Mouse (Mus musculus) CH12.LX (cell line): Measurements from ENCODE around the gene Zc3hc1. TPM values are rescaled to one million over a fixed set of nuclear protein-coding genes. Genes with fewer than 3 reads are reported as not detected.

Experiments
- DNase-seq: peaks from one replicate; pipeline ENCODE4 v3.0.0-alpha.2; 2013; ENCODE audit errors: extremely low read depth
- H3K27ac ChIP-seq: 2 replicates; pipeline ENCODE4 v1.5.1; 2012; ENCODE audit warnings: low read depth, mild to moderate bottlenecking, control low read depth, moderate library complexity; ENCODE audit not compliant: insufficient read depth
- H3K27me3 ChIP-seq: replicated peaks from 2 replicates; pipeline ENCODE3; 2012; ENCODE audit warnings: inconsistent platforms
- H3K36me3 ChIP-seq, 2 experiments: replicated peaks in 1 of 2; 2 replicates each; pipeline versions ENCODE3 to v1.6.1; 2012; ENCODE audit warnings: inconsistent platforms in 1 of 2, low read length in 1 of 2, mild to moderate bottlenecking in 1 of 2, mixed read lengths in 1 of 2, moderate library complexity in 1 of 2; ENCODE audit not compliant: control insufficient read depth in 1 of 2, insufficient read depth in 1 of 2
- H3K4me1 ChIP-seq, 2 experiments: 2 replicates each; pipeline ENCODE4 v1.6.1; 2012; ENCODE audit warnings: inconsistent platforms in 1 of 2, moderate library complexity in 1 of 2; ENCODE audit not compliant: insufficient read depth in 2 of 2, control insufficient read depth in 1 of 2
- H3K4me2 ChIP-seq: 2 replicates; pipeline ENCODE4 v1.6.1; 2012; ENCODE audit warnings: low read depth, mild to moderate bottlenecking, control low read depth; ENCODE audit not compliant: poor library complexity, insufficient read depth, severe bottlenecking
- H3K4me3 ChIP-seq, 3 experiments: fragments of 150-350 bp in 1 of 3; sonication (generic) in 1 of 3; replicated peaks in 1 of 3; 2 replicates each; pipeline versions ENCODE3 to v1.5.1; 2011 to 2012; ENCODE audit warnings: low read depth in 2 of 3, low read length in 2 of 3, mild to moderate bottlenecking in 2 of 3, moderate library complexity in 2 of 3, control low read depth in 1 of 3, improper control_type of control experiment in 1 of 3, inconsistent platforms in 1 of 3, mixed read lengths in 1 of 3; ENCODE audit not compliant: poor library complexity in 1 of 3
- H3K79me2 ChIP-seq: replicated peaks from 2 replicates; pipeline ENCODE4 v1.6.1; 2012; ENCODE audit warnings: mild to moderate bottlenecking, moderate library complexity; ENCODE audit not compliant: control insufficient read depth, poor library complexity, insufficient read depth, severe bottlenecking; ENCODE audit errors: extremely low read depth
- H3K9ac ChIP-seq: 2 replicates; pipeline ENCODE4 v1.6.1; 2012; ENCODE audit warnings: low read depth, mild to moderate bottlenecking, control low read depth, moderate library complexity; ENCODE audit not compliant: insufficient read depth
- H3K9me3 ChIP-seq: replicated peaks from 2 replicates; pipeline ENCODE3; 2012; ENCODE audit warnings: low read length, inconsistent platforms, mixed read lengths
- CHD1 ChIP-seq: IDR thresholded peaks from 2 replicates; pipeline ENCODE4 v1.6.1; 2012; ENCODE audit warnings: low read depth, low read length, improper control_type of control experiment, inconsistent platforms
- CHD2 ChIP-seq: IDR thresholded peaks from 2 replicates; pipeline ENCODE4 v1.6.1; 2011; ENCODE audit warnings: low read length, improper control_type of control experiment
- ELF1 ChIP-seq: IDR thresholded peaks from 2 replicates; pipeline ENCODE4 v1.6.1; 2014; ENCODE audit warnings: low read depth, mild to moderate bottlenecking, inconsistent platforms, low read length, improper control_type of control experiment
- GABPA ChIP-seq: IDR thresholded peaks from 2 replicates; pipeline ENCODE4 v1.6.1; 2012; ENCODE audit warnings: low read depth, low read length, improper control_type of control experiment, inconsistent platforms; ENCODE audit not compliant: insufficient replicate concordance
- JUN ChIP-seq: IDR thresholded peaks from 2 replicates; pipeline ENCODE4 v1.6.1; 2011; ENCODE audit warnings: low read depth, mild to moderate bottlenecking, low read length, improper control_type of control experiment, moderate library complexity; ENCODE audit not compliant: insufficient read depth
- JUND ChIP-seq: conservative IDR thresholded peaks from 2 replicates; pipeline ENCODE4 v1.6.1; 2011; ENCODE audit warnings: low read depth, low read length, improper control_type of control experiment
- KAT2A ChIP-seq: IDR thresholded peaks from 2 replicates; pipeline ENCODE4 v1.6.1; 2012; ENCODE audit warnings: low read length, improper control_type of control experiment, inconsistent platforms; ENCODE audit not compliant: insufficient replicate concordance
- MAFK ChIP-seq: IDR thresholded peaks from 2 replicates; pipeline ENCODE4 v1.6.1; 2011; ENCODE audit warnings: low read length, improper control_type of control experiment; ENCODE audit not compliant: insufficient replicate concordance
- MAX ChIP-seq: IDR thresholded peaks from 2 replicates; pipeline ENCODE4 v1.6.1; 2011; ENCODE audit warnings: low read length, improper control_type of control experiment
- MAZ ChIP-seq: IDR thresholded peaks from 2 replicates; pipeline ENCODE4 v1.6.1; 2012; ENCODE audit warnings: low read depth, mild to moderate bottlenecking, inconsistent platforms, low read length, improper control_type of control experiment, moderate library complexity
- MEF2A ChIP-seq: IDR thresholded peaks from 2 replicates; pipeline ENCODE4 v1.6.1; 2014; ENCODE audit warnings: low read depth, mild to moderate bottlenecking, inconsistent platforms, low read length, improper control_type of control experiment, borderline replicate concordance
- MYC ChIP-seq: IDR thresholded peaks from 2 replicates; pipeline ENCODE4 v1.6.1; 2011; ENCODE audit warnings: low read depth, mild to moderate bottlenecking, improper control_type of control experiment, low read length
- NELFE ChIP-seq: IDR thresholded peaks from 2 replicates; pipeline ENCODE4 v1.6.1; 2011; ENCODE audit warnings: low read depth, low read length, improper control_type of control experiment
- NRF1 ChIP-seq: IDR thresholded peaks from 2 replicates; pipeline ENCODE4 v1.6.1; 2014; ENCODE audit warnings: low read depth, mild to moderate bottlenecking, inconsistent platforms, low read length, improper control_type of control experiment, moderate library complexity
- PAX5 ChIP-seq: IDR thresholded peaks from 2 replicates; pipeline ENCODE4 v1.6.1; 2012; ENCODE audit warnings: low read length, inconsistent platforms, mixed read lengths
- RAD21 ChIP-seq: IDR thresholded peaks from 2 replicates; pipeline ENCODE4 v1.6.1; 2011; ENCODE audit warnings: low read depth, mild to moderate bottlenecking, low read length, improper control_type of control experiment, moderate library complexity
- SIN3A ChIP-seq: IDR thresholded peaks from 2 replicates; pipeline ENCODE4 v1.6.1; 2012; ENCODE audit warnings: low read length, improper control_type of control experiment, inconsistent platforms
- TCF12 ChIP-seq: IDR thresholded peaks from 2 replicates; pipeline ENCODE4 v1.6.1; 2014; ENCODE audit warnings: low read depth, mild to moderate bottlenecking, inconsistent platforms, low read length, improper control_type of control experiment
- USF1 ChIP-seq: IDR thresholded peaks from 2 replicates; pipeline ENCODE4 v1.6.1; 2014; ENCODE audit warnings: low read depth, mild to moderate bottlenecking, inconsistent platforms, low read length, improper control_type of control experiment
- ZMIZ1 ChIP-seq: IDR thresholded peaks from 2 replicates; pipeline ENCODE4 v1.6.1; 2012; ENCODE audit warnings: low read depth, mild to moderate bottlenecking, inconsistent platforms, low read length, improper control_type of control experiment
- dilution Hi-C: fragments of 300-500 bp; cut with MboI; formaldehyde crosslinking; loops from 2 replicates; pipeline ENCODE4 v1.14.3; 2020; ENCODE audit warnings: low sequenced_read_pairs; ENCODE audit not compliant: extremely low pct_unique_long_range_greater_than_20kb, extremely low pct_ligation_motif_present
- in situ Hi-C: fragments of 300-500 bp; cut with MboI; formaldehyde crosslinking; loops from 3 replicates; pipeline ENCODE4 v1.14.3; 2019; ENCODE audit warnings: low sequenced_read_pairs, low pct_ligation_motif_present, low pct_unique_long_range_greater_than_20kb, mixed read lengths
- polyA plus RNA-seq: library from polyadenylated mRNA; unstranded; fragments of >175 nt; gene quantifications from 2 replicates; pipeline ENCODE4 v1.2.1, GENCODE M21; 2012; ENCODE audit warnings: low read depth; ENCODE audit not compliant: insufficient read length
- total RNA-seq, 2 experiments: library from RNA; depleted of rRNA; stranded (reverse); fragments of 300-350 nt in 1 of 2; fragments of >200 nt in 1 of 2; gene quantifications; 2 replicates each; pipeline ENCODE4 v1.2.3; 2012 to 2014

The Zc3hc1 gene
- total and polyA plus RNA-seq, 3 experiments: 59.5 to 89.5 (median 80.2) TPM

DNA sequence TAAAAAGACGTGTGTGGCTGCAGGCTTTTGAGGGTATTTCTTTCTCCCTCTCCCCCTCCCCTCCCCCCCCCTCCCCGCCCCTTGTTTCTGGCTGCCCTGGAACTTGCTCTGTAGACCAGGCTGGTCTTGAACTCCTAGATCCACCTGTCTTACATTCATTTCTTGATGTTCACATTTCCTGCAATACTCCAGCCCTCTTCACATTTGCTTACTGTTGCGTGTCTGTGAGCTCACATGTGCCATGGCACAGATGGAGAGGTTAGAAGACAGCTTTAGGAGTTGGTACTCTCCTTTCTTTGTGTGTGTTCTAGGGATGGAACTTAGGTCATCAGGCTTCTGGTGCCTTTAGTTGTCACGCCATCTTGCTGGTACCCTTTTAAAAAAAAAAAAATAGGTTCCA, 17.4 kb upstream of the Zc3hc1 start:
- Histone ChIP-seq H3K9ac (no peak overlapping the region), H3K4me3 (no peak overlapping the region), H3K79me2 (peaks cover 16% of the 10 kb centered on the region)
- TF ChIP-seq MAFK: no peak
- TF ChIP-seq NRF1: no peak
- TF ChIP-seq NELFE: no peak
- TF ChIP-seq MEF2A: no peak
- TF ChIP-seq CHD1: no peak
- no peak for TF ChIP-seq MAZ
- no peak for TF ChIP-seq MYC
- TF ChIP-seq TCF12: no peak
- no peak for TF ChIP-seq PAX5
- no peak for TF ChIP-seq JUN
- no peak for TF ChIP-seq USF1
- no peak for TF ChIP-seq CHD2
- TF ChIP-seq GABPA: no peak
- TF ChIP-seq, all 38 proteins: peak for 0
- dilution Hi-C loops: no loop called here
- no peaks in the 10 kb centered on the region for H3K9me3 ChIP-seq
- H3K27me3 ChIP-seq: no peaks in the 10 kb centered on the region
- peaks cover 3 to 17% of the 10 kb centered on the region in 2 experiments; a peak in 3 of 4 replicates for H3K4me1 ChIP-seq
- H3K36me3 ChIP-seq: peaks cover 0 to 24% of the 10 kb centered on the region in 2 experiments
- H3K4me2 ChIP-seq: no peak overlapping the region
- in situ Hi-C loops: loop anchor here (25.0 kb wide), 1 partner anchor 579 kb away; no protein-coding TSS in a partner anchor
- no peak for DNase-seq
- no peak overlapping the region for H3K27ac ChIP-seq

GRCm38 (mm10) chr6:30404671-30405070, 13.8 kb upstream of the Zc3hc1 start:
- no peak overlapping the region for H3K27ac ChIP-seq
- peaks cover 16% of the 10 kb centered on the region for H3K79me2 ChIP-seq
- no peak for DNase-seq
- no peaks in the 10 kb centered on the region for H3K9me3 ChIP-seq
- no peak for TF ChIP-seq MAX
- no peak for TF ChIP-seq SIN3A
- no peak for TF ChIP-seq JUND
- TF ChIP-seq PAX5: no peak
- no peak for TF ChIP-seq KAT2A
- no peak for TF ChIP-seq NRF1
- no peak for TF ChIP-seq ELF1
- no peak for TF ChIP-seq RAD21
- no peak for TF ChIP-seq ZMIZ1
- in situ Hi-C loops (loop anchor here (25.0 kb wide), 1 partner anchor 583 kb away; no protein-coding TSS in a partner anchor), dilution Hi-C loops (no loop called here)
- no peak overlapping the region for H3K9ac ChIP-seq
- no peaks in the 10 kb centered on the region for H3K27me3 ChIP-seq
- H3K36me3 ChIP-seq: peaks cover 0 to 9% of the 10 kb centered on the region in 2 experiments
- peaks cover 3 to 23% of the 10 kb centered on the region in 2 experiments; a peak in 3 of 4 replicates for H3K4me1 ChIP-seq
- no peak overlapping the region for H3K4me3 ChIP-seq
- H3K4me2 ChIP-seq: no peak overlapping the region
